Mouse (Mus musculus): Measurements from ENCODE around the gene Rph3al. TPM values are rescaled to one million over a fixed set of nuclear protein-coding genes. Genes with fewer than 3 reads are reported as not detected.

Gene Rph3al
- polyA plus RNA-seq, 1 experiment: 3.8 TPM

DNA sequence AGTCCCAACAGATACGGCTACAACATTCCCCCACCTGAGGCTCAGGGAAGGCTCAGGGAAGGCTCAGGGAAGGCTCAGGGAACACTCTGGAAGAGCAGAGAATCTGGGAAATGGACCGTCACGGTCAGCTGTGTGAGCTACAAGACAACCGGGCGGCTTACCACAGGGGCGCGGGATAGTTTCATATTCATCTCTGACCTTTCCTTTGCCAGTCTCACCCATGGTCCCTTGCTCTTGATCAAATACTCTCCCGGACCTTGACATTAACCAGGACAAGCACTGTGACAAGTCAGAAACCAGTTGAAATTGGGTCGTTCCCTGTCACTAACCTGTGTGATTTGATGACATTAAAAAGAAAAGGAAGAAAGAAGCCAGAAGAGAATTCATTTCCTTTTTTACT lies 16.7 kb upstream of the Rph3al start:
- Histone ChIP-seq H3K4me3 (ENCODE audit: extremely low read depth, insufficient read depth, insufficient read length) (no peak overlapping the region), H3K4me1 (ENCODE audit: control insufficient read depth, insufficient read depth, insufficient read length) (no peaks in the 10 kb centered on the region), H3K27me3 (ENCODE audit: control insufficient read depth, insufficient read depth, low read length) (no peaks in the 10 kb centered on the region), H3K36me3 (ENCODE audit: control insufficient read depth, insufficient read depth, low read length) (no peaks in the 10 kb centered on the region), H3K27ac (ENCODE audit: insufficient read depth, low read length) (no peak overlapping the region)
- DNase-seq (ENCODE audit: low read depth in 1 of 2, low spot score in 2 of 2): no peak
- no peak for TF ChIP-seq CTCF (IDR thresholded peaks at IDR 0.05; ENCODE audit: extremely low read depth, insufficient read depth, insufficient read length, insufficient replicate concordance)
- WGBS: 83% methylated on average over 9 of the region's 9 CpGs

GRCm38 (mm10) chr11:75951895-75952294 lies 13.7 kb upstream of the Rph3al start:
- H3K27me3 ChIP-seq (ENCODE audit: control insufficient read depth, insufficient read depth, low read length): no peaks in the 10 kb centered on the region
- no peak overlapping the region for H3K4me3 ChIP-seq (ENCODE audit: extremely low read depth, insufficient read depth, insufficient read length)
- DNase-seq (ENCODE audit: low read depth in 1 of 2, low spot score in 2 of 2): no peak
- no peak overlapping the region for H3K27ac ChIP-seq (ENCODE audit: insufficient read depth, low read length)
- H3K36me3 ChIP-seq (ENCODE audit: control insufficient read depth, insufficient read depth, low read length): no peaks in the 10 kb centered on the region
- 77% methylated on average over 5 of the region's 5 CpGs for WGBS
- H3K4me1 ChIP-seq (ENCODE audit: control insufficient read depth, insufficient read depth, insufficient read length): no peaks in the 10 kb centered on the region
- TF ChIP-seq POLR2A (IDR thresholded peaks at IDR 0.05; ENCODE audit: low read depth, low read length) (no peak), CTCF (IDR thresholded peaks at IDR 0.05; ENCODE audit: extremely low read depth, insufficient read depth, insufficient read length, insufficient replicate concordance) (no peak)

- no peaks in the 10 kb centered on the region for H3K36me3 ChIP-seq (ENCODE audit: control insufficient read depth, insufficient read depth, low read length)
- 83% methylated on average over 3 of the region's 3 CpGs for WGBS
- TF ChIP-seq POLR2A (IDR thresholded peaks at IDR 0.05; ENCODE audit: low read depth, low read length) (no peak), CTCF (IDR thresholded peaks at IDR 0.05; ENCODE audit: extremely low read depth, insufficient read depth, insufficient read length, insufficient replicate concordance) (no peak)
- no peak overlapping the region for H3K27ac ChIP-seq (ENCODE audit: insufficient read depth, low read length)
- H3K27me3 ChIP-seq (ENCODE audit: control insufficient read depth, insufficient read depth, low read length): no peaks in the 10 kb centered on the region
- H3K4me1 ChIP-seq (ENCODE audit: control insufficient read depth, insufficient read depth, insufficient read length): no peaks in the 10 kb centered on the region
- no peak for DNase-seq (ENCODE audit: low read depth in 1 of 2, low spot score in 2 of 2)
- no peak overlapping the region for H3K4me3 ChIP-seq (ENCODE audit: extremely low read depth, insufficient read depth, insufficient read length)
Measured at GRCm38 (mm10) chr11:75950459-75950858, 12.2 kb upstream of the Rph3al start.

DNA sequence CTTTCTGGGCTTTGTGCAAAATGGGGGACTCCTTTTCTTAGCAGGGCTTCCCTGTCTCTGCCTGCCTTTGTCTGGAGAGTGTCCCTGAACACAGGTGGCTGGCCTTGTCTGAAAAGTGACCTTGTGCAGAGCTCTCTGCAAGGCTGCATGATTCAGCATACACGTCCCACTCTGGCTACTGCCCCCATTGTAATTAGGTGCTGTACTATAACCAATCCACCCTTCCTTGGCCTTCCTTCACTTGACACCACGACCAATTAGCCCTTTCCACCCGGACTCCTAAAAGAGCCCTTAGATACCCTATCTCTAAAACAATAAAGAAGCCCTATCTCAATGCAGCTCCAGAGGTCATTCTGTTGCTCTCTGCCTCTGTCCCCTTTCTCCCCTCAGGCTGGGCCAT lies 10.6 kb upstream of the Rph3al start:
- Histone ChIP-seq H3K27ac (ENCODE audit: insufficient read depth, low read length) (no peak overlapping the region), H3K4me1 (ENCODE audit: control insufficient read depth, insufficient read depth, insufficient read length) (no peaks in the 10 kb centered on the region), H3K27me3 (ENCODE audit: control insufficient read depth, insufficient read depth, low read length) (no peaks in the 10 kb centered on the region), H3K4me3 (ENCODE audit: extremely low read depth, insufficient read depth, insufficient read length) (no peak overlapping the region), H3K36me3 (ENCODE audit: control insufficient read depth, insufficient read depth, low read length) (no peaks in the 10 kb centered on the region)
- TF ChIP-seq CTCF (IDR thresholded peaks at IDR 0.05; ENCODE audit: extremely low read depth, insufficient read depth, insufficient read length, insufficient replicate concordance) (no peak), POLR2A (IDR thresholded peaks at IDR 0.05; ENCODE audit: low read depth, low read length) (no peak)
- 79% methylated on average over 3 of the region's 3 CpGs for WGBS
- DNase-seq (ENCODE audit: low read depth in 1 of 2, low spot score in 2 of 2): no peak

DNA sequence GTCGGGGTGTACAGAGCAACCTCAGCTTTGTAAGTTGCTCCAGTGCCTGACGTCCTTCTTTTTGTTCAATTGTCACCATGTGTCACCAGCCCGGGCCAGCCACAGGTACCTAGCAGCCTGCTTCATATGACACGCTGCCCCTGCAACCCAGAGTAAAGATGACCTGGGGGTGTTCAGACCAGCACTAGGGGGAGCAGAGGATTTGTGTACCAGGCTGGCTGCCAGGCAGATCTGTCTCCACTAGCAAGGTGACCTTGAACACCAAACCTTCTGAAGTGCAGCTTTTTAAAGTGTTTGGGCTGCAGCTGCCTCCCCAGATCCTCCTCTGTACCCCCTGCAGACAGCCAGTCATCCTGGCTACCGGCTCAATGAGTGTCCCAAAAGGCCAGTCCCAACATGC lies 9.0 kb upstream of the Rph3al start:
- no peaks in the 10 kb centered on the region for H3K4me1 ChIP-seq (ENCODE audit: control insufficient read depth, insufficient read depth, insufficient read length)
- H3K36me3 ChIP-seq (ENCODE audit: control insufficient read depth, insufficient read depth, low read length): no peaks in the 10 kb centered on the region
- no peak for TF ChIP-seq CTCF (IDR thresholded peaks at IDR 0.05; ENCODE audit: extremely low read depth, insufficient read depth, insufficient read length, insufficient replicate concordance)
- TF ChIP-seq POLR2A (IDR thresholded peaks at IDR 0.05; ENCODE audit: low read depth, low read length): no peak
- no peak for DNase-seq (ENCODE audit: low read depth in 1 of 2, low spot score in 2 of 2)
- no peak overlapping the region for H3K27ac ChIP-seq (ENCODE audit: insufficient read depth, low read length)
- H3K4me3 ChIP-seq (ENCODE audit: extremely low read depth, insufficient read depth, insufficient read length): no peak overlapping the region
- no peaks in the 10 kb centered on the region for H3K27me3 ChIP-seq (ENCODE audit: control insufficient read depth, insufficient read depth, low read length)
- WGBS: 73% methylated on average over 5 of the region's 5 CpGs

DNA sequence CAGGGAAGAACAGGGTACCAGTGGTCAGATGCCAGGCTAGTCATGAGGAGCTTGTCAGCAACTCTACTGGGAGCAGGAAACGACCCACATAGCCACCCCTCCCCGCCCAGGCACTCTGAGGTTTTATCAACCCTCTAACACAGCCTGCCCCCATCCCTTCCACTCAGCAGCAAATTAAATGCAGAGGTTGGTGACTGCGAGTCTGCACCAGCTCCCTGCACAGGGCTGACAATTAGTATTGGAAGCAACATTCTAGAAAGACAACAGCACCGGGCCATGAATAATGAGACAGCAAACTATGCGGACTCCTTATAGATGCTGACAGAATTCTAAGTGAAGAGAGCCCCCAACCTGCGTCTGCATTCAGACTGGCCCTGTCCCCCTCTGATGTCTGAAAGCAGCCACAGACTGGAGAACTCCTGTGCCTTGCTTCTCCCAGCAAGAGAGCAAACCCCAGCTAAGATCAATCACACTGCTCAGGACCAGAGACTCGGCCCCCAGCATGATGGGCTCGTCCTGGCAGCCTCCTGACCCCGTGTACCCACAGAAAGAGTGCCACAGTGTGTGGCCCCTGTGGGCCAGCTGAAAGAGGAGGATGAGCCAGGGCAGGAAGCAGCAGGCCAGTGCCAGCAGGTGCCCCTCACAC lies 7.7 kb upstream of the Rph3al start:
- no peak for TF ChIP-seq CTCF (IDR thresholded peaks at IDR 0.05; ENCODE audit: extremely low read depth, insufficient read depth, insufficient read length, insufficient replicate concordance)
- TF ChIP-seq POLR2A (IDR thresholded peaks at IDR 0.05; ENCODE audit: low read depth, low read length): no peak
- 30% methylated on average over 9 of the region's 9 CpGs for WGBS
- Histone ChIP-seq H3K27me3 (ENCODE audit: control insufficient read depth, insufficient read depth, low read length) (no peaks in the 10 kb centered on the region), H3K4me3 (ENCODE audit: extremely low read depth, insufficient read depth, insufficient read length) (no peak overlapping the region), H3K4me1 (ENCODE audit: control insufficient read depth, insufficient read depth, insufficient read length) (no peaks in the 10 kb centered on the region), H3K36me3 (ENCODE audit: control insufficient read depth, insufficient read depth, low read length) (no peaks in the 10 kb centered on the region), H3K27ac (ENCODE audit: insufficient read depth, low read length) (no peak overlapping the region; the same call in 1 of the 2 replicates)
- no peak for DNase-seq (ENCODE audit: low read depth in 1 of 2, low spot score in 2 of 2)

DNA sequence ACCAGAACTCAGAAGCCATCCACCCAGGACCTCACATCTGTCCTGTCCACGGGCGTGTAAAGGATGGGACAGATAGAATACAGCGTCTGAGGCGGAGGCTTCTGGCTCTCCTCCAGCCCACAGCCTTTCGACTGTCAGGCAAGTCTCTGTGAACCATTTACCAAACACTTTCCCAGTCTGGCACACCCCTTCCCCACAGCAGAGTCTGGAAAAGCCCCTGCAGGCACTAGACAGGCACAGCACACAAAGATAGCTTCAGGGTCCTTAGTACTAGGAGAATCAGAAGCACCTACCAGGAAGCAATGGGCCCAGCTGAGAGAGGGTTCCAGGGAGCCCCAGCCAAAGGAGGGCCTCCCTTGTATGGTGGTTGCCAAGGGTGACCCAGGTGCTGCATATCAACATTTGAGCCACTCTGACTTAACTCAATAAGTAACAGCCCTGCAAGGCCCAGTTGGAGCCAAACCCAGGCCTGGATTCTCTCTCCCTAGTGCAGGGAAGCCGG lies 808 bp downstream of the Rph3al start:
- DNase-seq (ENCODE audit: low read depth in 1 of 2, low spot score in 2 of 2): no peak
- Histone ChIP-seq H3K4me3 (ENCODE audit: extremely low read depth, insufficient read depth, insufficient read length) (no peak overlapping the region), H3K4me1 (ENCODE audit: control insufficient read depth, insufficient read depth, insufficient read length) (peaks cover 23% of the 10 kb centered on the region; the same call in 1 of the 2 replicates), H3K27me3 (ENCODE audit: control insufficient read depth, insufficient read depth, low read length) (no peaks in the 10 kb centered on the region), H3K36me3 (ENCODE audit: control insufficient read depth, insufficient read depth, low read length) (no peaks in the 10 kb centered on the region), H3K27ac (ENCODE audit: insufficient read depth, low read length) (peak overlapping the region; percentile 52)
- WGBS: 44% methylated on average over 6 of the region's 6 CpGs
- no peak for TF ChIP-seq POLR2A (IDR thresholded peaks at IDR 0.05; ENCODE audit: low read depth, low read length)
- no peak for TF ChIP-seq CTCF (IDR thresholded peaks at IDR 0.05; ENCODE audit: extremely low read depth, insufficient read depth, insufficient read length, insufficient replicate concordance)
